Mouse (Mus musculus): ENCODE results near the gene Abcg1.

- TF ChIP-seq GATA1 (IDR thresholded peaks at IDR 0.05; ENCODE audit: low read length) (no peak), TAL1 (IDR thresholded peaks at IDR 0.05; ENCODE audit: low read length) (no peak)
Measured at GRCm38 (mm10) chr17:31095570-31095969, 38.1 kb downstream of the Abcg1 start.

All from erythroblast, embryonic 14.5 days (primary cell).